Mouse (Mus musculus): ENCODE results near the gene Osbpl8.
"Not testable (repeated sequence)": the region's sequence is repeated elsewhere in the genome, so short reads cannot be mapped to it uniquely, and the experiment has no call there.

GRCm38 (mm10) chr10:111136306-111136705 lies 28.2 kb upstream of the Osbpl8 start:
- TF ChIP-seq GATA1, TAL1 (IDR thresholded peaks at IDR 0.05; ENCODE audit: low read length): not testable (repeated sequence)
